17 mouse cellular contexts compared by ENCODE assay signal in genomic region chr14:99088947-99089346, GRCm38 (mm10).
"Had no signal": no experiment of that assay in that cellular context is flagged by ENCODE, and none has a peak within 500 bp of the region (broad histone marks: within the 10 kb centered on the region; RNA-seq: fewer than 3 reads in every experiment).

No protein-coding gene starts in this region.

- H3K4me1 ChIP-seq: neural tube, embryonic 12.5 days; neural tube, embryonic 13.5 days; neural tube, embryonic 15.5 days; stomach, embryonic 15.5 days had no signal

- H3K27me3 ChIP-seq: neural tube, embryonic 12.5 days; neural tube, embryonic 13.5 days; neural tube, embryonic 15.5 days; stomach, embryonic 15.5 days had no signal

- DNase-seq: retina, postnatal 1 day; right cerebral cortex, adult 18-20 months; right cerebral cortex, postnatal 14 days; right cerebral cortex, postnatal 25 days; right cerebral cortex, postnatal 4 days; spleen, adult 18-20 months; thymus, adult 18-20 months; thymus, adult 2 months; thymus, postnatal 14 days; thymus, postnatal 25 days; thymus, postnatal 36 days; thymus, postnatal 4 days had no signal

- H3K9me3 ChIP-seq: neural tube, embryonic 12.5 days; neural tube, embryonic 13.5 days; neural tube, embryonic 15.5 days; stomach, embryonic 15.5 days had no signal

- H3K27ac ChIP-seq: neural tube, embryonic 12.5 days; neural tube, embryonic 13.5 days; neural tube, embryonic 15.5 days; stomach, embryonic 15.5 days; stomach, postnatal 0 days had no signal

- H3K4me2 ChIP-seq: neural tube, embryonic 12.5 days; neural tube, embryonic 13.5 days; neural tube, embryonic 15.5 days; stomach, embryonic 15.5 days had no signal

- H3K4me3 ChIP-seq: neural tube, embryonic 12.5 days; neural tube, embryonic 13.5 days; neural tube, embryonic 15.5 days; stomach, embryonic 15.5 days had no signal

- H3K9ac ChIP-seq: neural tube, embryonic 12.5 days; neural tube, embryonic 13.5 days; neural tube, embryonic 15.5 days; stomach, embryonic 15.5 days had no signal
